Mouse (Mus musculus) CH12.LX (cell line): ENCODE results near the gene Itih5. TPM values are rescaled to one million over a fixed set of nuclear protein-coding genes. Genes with fewer than 3 reads are reported as not detected.

Source experiments
- DNase-seq: peaks from one replicate; pipeline ENCODE4 v3.0.0-alpha.2; 2013; ENCODE audit errors: extremely low read depth
- H3K27ac ChIP-seq: 2 replicates; pipeline ENCODE4 v1.5.1; 2012; ENCODE audit warnings: low read depth, mild to moderate bottlenecking, control low read depth, moderate library complexity; ENCODE audit not compliant: insufficient read depth
- H3K27me3 ChIP-seq: replicated peaks from 2 replicates; pipeline ENCODE3; 2012; ENCODE audit warnings: inconsistent platforms
- H3K36me3 ChIP-seq, 2 experiments: replicated peaks in 1 of 2; 2 replicates each; pipeline versions ENCODE3 to v1.6.1; 2012; ENCODE audit warnings: inconsistent platforms in 1 of 2, low read length in 1 of 2, mild to moderate bottlenecking in 1 of 2, mixed read lengths in 1 of 2, moderate library complexity in 1 of 2; ENCODE audit not compliant: control insufficient read depth in 1 of 2, insufficient read depth in 1 of 2
- H3K4me1 ChIP-seq, 2 experiments: 2 replicates each; pipeline ENCODE4 v1.6.1; 2012; ENCODE audit warnings: inconsistent platforms in 1 of 2, moderate library complexity in 1 of 2; ENCODE audit not compliant: insufficient read depth in 2 of 2, control insufficient read depth in 1 of 2
- H3K4me2 ChIP-seq: 2 replicates; pipeline ENCODE4 v1.6.1; 2012; ENCODE audit warnings: low read depth, mild to moderate bottlenecking, control low read depth; ENCODE audit not compliant: poor library complexity, insufficient read depth, severe bottlenecking
- H3K4me3 ChIP-seq, 3 experiments: fragments of 150-350 bp in 1 of 3; sonication (generic) in 1 of 3; replicated peaks in 1 of 3; 2 replicates each; pipeline versions ENCODE3 to v1.5.1; 2011 to 2012; ENCODE audit warnings: low read depth in 2 of 3, low read length in 2 of 3, mild to moderate bottlenecking in 2 of 3, moderate library complexity in 2 of 3, control low read depth in 1 of 3, improper control_type of control experiment in 1 of 3, inconsistent platforms in 1 of 3, mixed read lengths in 1 of 3; ENCODE audit not compliant: poor library complexity in 1 of 3
- H3K79me2 ChIP-seq: replicated peaks from 2 replicates; pipeline ENCODE4 v1.6.1; 2012; ENCODE audit warnings: mild to moderate bottlenecking, moderate library complexity; ENCODE audit not compliant: control insufficient read depth, poor library complexity, insufficient read depth, severe bottlenecking; ENCODE audit errors: extremely low read depth
- H3K9ac ChIP-seq: 2 replicates; pipeline ENCODE4 v1.6.1; 2012; ENCODE audit warnings: low read depth, mild to moderate bottlenecking, control low read depth, moderate library complexity; ENCODE audit not compliant: insufficient read depth
- H3K9me3 ChIP-seq: replicated peaks from 2 replicates; pipeline ENCODE3; 2012; ENCODE audit warnings: low read length, inconsistent platforms, mixed read lengths
- CHD1 ChIP-seq: IDR thresholded peaks from 2 replicates; pipeline ENCODE4 v1.6.1; 2012; ENCODE audit warnings: low read depth, low read length, improper control_type of control experiment, inconsistent platforms
- CHD2 ChIP-seq: IDR thresholded peaks from 2 replicates; pipeline ENCODE4 v1.6.1; 2011; ENCODE audit warnings: low read length, improper control_type of control experiment
- CTCF ChIP-seq, 2 experiments: IDR thresholded peaks in 1 of 2; conservative IDR thresholded peaks in 1 of 2; 2 replicates each; pipeline ENCODE4 v1.5.1; 2011 to 2012; ENCODE audit warnings: low read depth in 2 of 2, low read length in 2 of 2, improper control_type of control experiment in 1 of 2, inconsistent platforms in 1 of 2, mild to moderate bottlenecking in 1 of 2, moderate library complexity in 1 of 2
- E2F4 ChIP-seq: IDR thresholded peaks from 2 replicates; pipeline ENCODE4 v1.6.1; 2011; ENCODE audit warnings: low read depth, low read length, improper control_type of control experiment; ENCODE audit not compliant: insufficient replicate concordance
- ELF1 ChIP-seq: IDR thresholded peaks from 2 replicates; pipeline ENCODE4 v1.6.1; 2014; ENCODE audit warnings: low read depth, mild to moderate bottlenecking, inconsistent platforms, low read length, improper control_type of control experiment
- ETS1 ChIP-seq: conservative IDR thresholded peaks from 2 replicates; pipeline ENCODE4 v1.6.1; 2012; ENCODE audit warnings: low read depth, mild to moderate bottlenecking, inconsistent platforms, low read length, improper control_type of control experiment, moderate library complexity
- GABPA ChIP-seq: IDR thresholded peaks from 2 replicates; pipeline ENCODE4 v1.6.1; 2012; ENCODE audit warnings: low read depth, low read length, improper control_type of control experiment, inconsistent platforms; ENCODE audit not compliant: insufficient replicate concordance
- JUN ChIP-seq: IDR thresholded peaks from 2 replicates; pipeline ENCODE4 v1.6.1; 2011; ENCODE audit warnings: low read depth, mild to moderate bottlenecking, low read length, improper control_type of control experiment, moderate library complexity; ENCODE audit not compliant: insufficient read depth
- KAT2A ChIP-seq: IDR thresholded peaks from 2 replicates; pipeline ENCODE4 v1.6.1; 2012; ENCODE audit warnings: low read length, improper control_type of control experiment, inconsistent platforms; ENCODE audit not compliant: insufficient replicate concordance
- MAX ChIP-seq: IDR thresholded peaks from 2 replicates; pipeline ENCODE4 v1.6.1; 2011; ENCODE audit warnings: low read length, improper control_type of control experiment
- MEF2A ChIP-seq: IDR thresholded peaks from 2 replicates; pipeline ENCODE4 v1.6.1; 2014; ENCODE audit warnings: low read depth, mild to moderate bottlenecking, inconsistent platforms, low read length, improper control_type of control experiment, borderline replicate concordance
- NELFE ChIP-seq: IDR thresholded peaks from 2 replicates; pipeline ENCODE4 v1.6.1; 2011; ENCODE audit warnings: low read depth, low read length, improper control_type of control experiment
- NRF1 ChIP-seq: IDR thresholded peaks from 2 replicates; pipeline ENCODE4 v1.6.1; 2014; ENCODE audit warnings: low read depth, mild to moderate bottlenecking, inconsistent platforms, low read length, improper control_type of control experiment, moderate library complexity
- POLR2AphosphoS2 ChIP-seq: IDR thresholded peaks from 2 replicates; pipeline ENCODE4 v1.6.1; 2011; ENCODE audit warnings: low read depth, low read length, improper control_type of control experiment
- SMC3 ChIP-seq: IDR thresholded peaks from 2 replicates; pipeline ENCODE4 v1.6.1; 2011; ENCODE audit warnings: low read depth, low read length, improper control_type of control experiment
- TCF12 ChIP-seq: IDR thresholded peaks from 2 replicates; pipeline ENCODE4 v1.6.1; 2014; ENCODE audit warnings: low read depth, mild to moderate bottlenecking, inconsistent platforms, low read length, improper control_type of control experiment
- ZKSCAN1 ChIP-seq: IDR thresholded peaks from 2 replicates; pipeline ENCODE4 v1.6.1; 2012; ENCODE audit warnings: low read depth, inconsistent platforms, low read length, improper control_type of control experiment, borderline replicate concordance
- ZMIZ1 ChIP-seq: IDR thresholded peaks from 2 replicates; pipeline ENCODE4 v1.6.1; 2012; ENCODE audit warnings: low read depth, mild to moderate bottlenecking, inconsistent platforms, low read length, improper control_type of control experiment
- dilution Hi-C: fragments of 300-500 bp; cut with MboI; formaldehyde crosslinking; loops from 2 replicates; pipeline ENCODE4 v1.14.3; 2020; ENCODE audit warnings: low sequenced_read_pairs; ENCODE audit not compliant: extremely low pct_unique_long_range_greater_than_20kb, extremely low pct_ligation_motif_present
- in situ Hi-C: fragments of 300-500 bp; cut with MboI; formaldehyde crosslinking; loops from 3 replicates; pipeline ENCODE4 v1.14.3; 2019; ENCODE audit warnings: low sequenced_read_pairs, low pct_ligation_motif_present, low pct_unique_long_range_greater_than_20kb, mixed read lengths
- polyA plus RNA-seq: library from polyadenylated mRNA; unstranded; fragments of >175 nt; gene quantifications from 2 replicates; pipeline ENCODE4 v1.2.1, GENCODE M21; 2012; ENCODE audit warnings: low read depth; ENCODE audit not compliant: insufficient read length
- total RNA-seq, 2 experiments: library from RNA; depleted of rRNA; stranded (reverse); fragments of 300-350 nt in 1 of 2; fragments of >200 nt in 1 of 2; gene quantifications; 2 replicates each; pipeline ENCODE4 v1.2.3; 2012 to 2014

The Itih5 gene
- total and polyA plus RNA-seq, 3 experiments = 0.08 to 0.30 (median 0.11) TPM

DNA sequence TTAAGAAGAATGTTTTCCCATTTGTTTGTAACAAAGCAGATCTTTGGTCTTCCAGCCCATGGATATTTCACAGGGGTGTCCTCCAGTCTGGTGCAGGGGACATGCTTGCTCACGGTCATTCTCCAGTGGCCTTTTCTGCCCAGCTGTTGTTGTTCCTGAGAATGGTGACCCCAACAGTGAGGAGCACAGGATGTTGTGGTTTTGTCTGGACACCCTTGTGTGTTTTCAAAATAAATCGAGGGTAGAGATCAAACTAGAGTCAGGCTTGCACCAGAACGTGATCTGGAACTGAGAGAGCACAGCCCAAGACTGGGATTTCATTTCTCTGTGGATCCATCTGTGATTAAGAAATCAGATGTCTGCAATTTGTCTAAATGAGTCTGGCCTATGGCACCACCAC, 40.2 kb downstream of the Itih5 start:
- H3K9me3 ChIP-seq = no peaks in the 10 kb centered on the region
- in situ Hi-C loops = no loop called here
- H3K4me1 ChIP-seq = no peaks in the 10 kb centered on the region
- no peaks in the 10 kb centered on the region for H3K27me3 ChIP-seq
- dilution Hi-C loops = no loop called here
- H3K27ac ChIP-seq = no peak overlapping the region
- no peak overlapping the region for H3K4me2 ChIP-seq
- DNase-seq = no peak
- TF ChIP-seq NRF1 (no peak), MAX (no peak), KAT2A (no peak), E2F4 (no peak), CTCF (conservative IDR thresholded peaks at IDR 0.05 in 1 of 2, IDR thresholded peaks at IDR 0.05 in 1 of 2; ENCODE audit: low read depth in 2 of 2, low read length in 2 of 2) (no peak), ZKSCAN1 (no peak), CHD2 (no peak), GABPA (no peak), ZMIZ1 (no peak), ELF1 (no peak), TCF12 (no peak), POLR2AphosphoS2 (no peak), ETS1 (no peak), JUN (no peak), MEF2A (no peak), NELFE (no peak), CHD1 (no peak)
- no peak overlapping the region for H3K9ac ChIP-seq
- no peaks in the 10 kb centered on the region for H3K36me3 ChIP-seq
- no peak overlapping the region for H3K4me3 ChIP-seq
- no peaks in the 10 kb centered on the region for H3K79me2 ChIP-seq

GRCm38 (mm10) chr2:10195162-10195561, 41.8 kb downstream of the Itih5 start:
- Histone ChIP-seq H3K9me3 (no peaks in the 10 kb centered on the region), H3K4me3 (no peak overlapping the region), H3K9ac (no peak overlapping the region), H3K36me3 (no peaks in the 10 kb centered on the region), H3K79me2 (no peaks in the 10 kb centered on the region), H3K4me2 (no peak overlapping the region), H3K27ac (no peak overlapping the region), H3K27me3 (no peaks in the 10 kb centered on the region), H3K4me1 (no peaks in the 10 kb centered on the region)
- no peak for DNase-seq
- peak; percentile 20 to 26; a peak in 1 of 4 replicates for TF ChIP-seq CTCF (conservative IDR thresholded peaks at IDR 0.05 in 1 of 2, IDR thresholded peaks at IDR 0.05 in 1 of 2; ENCODE audit: low read depth in 2 of 2, low read length in 2 of 2)
- TF ChIP-seq SMC3 = no peak
- in situ Hi-C loops = no loop called here
- dilution Hi-C loops = no loop called here
